Mouse (Mus musculus) liver, adult 2 months (tissue): ENCODE measurements at regions not wholly inside any gene's neighbourhood (a gene's known extent, or its start where the extent isn't known, plus 50 kb on each side); places are given as distances from the start of the nearest gene placed in this dataset.

ENCODE experiments used
- CTCF ChIP-seq: fragments of 200-500 bp; IDR thresholded peaks from 2 replicates; pipeline ENCODE4 v1.5.1; 2011; ENCODE audit warnings: low read depth, low read length, control low read depth
- POLR2A ChIP-seq: fragments of 200-500 bp; IDR thresholded peaks from 2 replicates; pipeline ENCODE4 v1.6.1; 2011; ENCODE audit warnings: low read length, control low read depth; ENCODE audit not compliant: insufficient read depth; ENCODE audit errors: extremely low read depth

DNA sequence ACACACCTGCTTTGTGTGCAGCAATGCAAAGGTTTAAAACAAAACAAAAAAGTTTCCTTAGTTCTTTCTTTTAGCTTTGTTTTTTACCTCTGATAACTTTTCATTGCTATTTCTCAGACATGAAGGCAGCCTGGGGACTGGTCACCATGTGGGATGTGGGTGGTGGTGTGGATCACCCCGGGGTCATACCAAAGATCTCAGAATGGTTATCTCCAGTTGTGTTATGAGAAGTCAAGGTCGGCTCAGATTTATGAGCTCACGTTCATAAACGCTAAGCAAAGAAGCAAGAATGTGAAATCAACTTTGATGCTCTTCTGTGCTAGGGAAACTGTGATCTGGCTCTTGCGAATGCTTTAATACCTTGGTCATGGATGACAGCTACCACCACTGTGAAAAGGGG lies 102.3 kb upstream of the Map3k1 start:
- no peak for TF ChIP-seq CTCF
- no peak for TF ChIP-seq POLR2A
